Mouse (Mus musculus) intestine, postnatal 0 days (tissue): ENCODE measurements around the gene Nid2. TPM values are rescaled to one million over a fixed set of nuclear protein-coding genes. Genes with fewer than 3 reads are reported as not detected.

Experiments used
- ATAC-seq: fragments of 200-750 bp; cut with Nextera tagmentation; 2 replicates; pipeline ENCODE4 v1.8.0; 2017; ENCODE audit warnings: mild to moderate bottlenecking, moderate TSS enrichment, moderate library complexity
- H3K27ac ChIP-seq: fragments of 300-500 bp; sonication (generic); 2 replicates; pipeline ENCODE4 v1.5.1; 2014; ENCODE audit warnings: mild to moderate bottlenecking, low read depth, low read length, moderate library complexity
- H3K27me3 ChIP-seq: fragments of 300-500 bp; sonication (generic); replicated peaks from 2 replicates; pipeline ENCODE4 v1.6.1; 2014; ENCODE audit warnings: low read length, mixed read lengths; ENCODE audit not compliant: control insufficient read depth, insufficient read depth
- H3K36me3 ChIP-seq: fragments of 300-500 bp; sonication (generic); 2 replicates; pipeline ENCODE4 v1.6.1; 2014; ENCODE audit warnings: mild to moderate bottlenecking, moderate library complexity; ENCODE audit not compliant: control insufficient read depth, insufficient read depth
- H3K4me1 ChIP-seq: fragments of 300-500 bp; sonication (generic); replicated peaks from 2 replicates; pipeline ENCODE4 v1.6.1; 2014; ENCODE audit warnings: antibody characterized with exemption, low read length, mixed read lengths; ENCODE audit not compliant: control insufficient read depth, insufficient read depth
- H3K4me2 ChIP-seq: fragments of 300-500 bp; sonication (generic); replicated peaks from 2 replicates; pipeline ENCODE4 v1.6.1; 2014; ENCODE audit warnings: low read depth, mild to moderate bottlenecking, moderate library complexity
- H3K4me3 ChIP-seq: fragments of 300-500 bp; sonication (generic); 2 replicates; pipeline ENCODE4 v1.5.1; 2014; ENCODE audit warnings: low read depth, low read length
- H3K9ac ChIP-seq: fragments of 300-500 bp; sonication (generic); 2 replicates; pipeline ENCODE4 v1.6.1; 2014; ENCODE audit warnings: mild to moderate bottlenecking, low read depth, low read length
- H3K9me3 ChIP-seq: fragments of 300-500 bp; sonication (generic); 2 replicates; pipeline ENCODE4 v1.6.1; 2016; ENCODE audit warnings: mixed run types; ENCODE audit not compliant: control insufficient read depth
- CTCF ChIP-seq: sonication (generic); IDR thresholded peaks from 2 replicates; pipeline ENCODE4 v1.5.1; 2016; ENCODE audit warnings: low read depth, mild to moderate bottlenecking, control low read depth, antibody characterized with exemption, moderate library complexity
- WGBS: fragments of 180-500 bp; shearing (Covaris S2); extraction: QIAGEN DNeasy Blood & Tissue Kit; methylation state at CpG from one replicate; pipeline ENCODE4 v1.1.7; 2014; 5-methylcytosine and 5-hydroxymethylcytosine counted together
- polyA plus RNA-seq: library from polyadenylated mRNA; unstranded; fragments of >200 nt; fragmentation: Nextera tagmentation; extraction: Ambion mirVana; gene quantifications from 2 replicates; pipeline ENCODE4 v1.2.1, GENCODE M21; 2015

Nid2 gene
- polyA plus RNA-seq, 1 experiment from 2014 or later = 20.0 TPM

DNA sequence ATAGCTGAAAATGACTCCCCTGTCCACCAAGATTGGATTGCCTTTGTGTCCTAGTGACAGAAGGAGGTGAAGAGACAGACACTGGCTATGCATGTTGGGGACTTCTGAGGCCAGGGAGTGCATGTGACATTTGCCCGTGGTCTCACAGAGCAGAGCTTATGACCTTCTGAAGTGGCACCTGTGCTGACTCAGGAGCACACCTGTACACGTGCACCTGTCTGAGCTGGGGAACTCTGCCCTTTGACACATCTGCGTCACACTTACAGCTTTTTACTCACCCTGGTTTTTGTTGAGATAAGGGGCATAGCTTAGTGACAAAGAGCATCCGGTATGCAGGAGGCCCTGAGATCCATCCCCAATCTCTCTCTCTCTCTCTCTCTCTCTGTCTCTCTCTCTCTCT is 24.4 kb downstream of the Nid2 start:
- Histone ChIP-seq H3K27me3 (no peaks in the 10 kb centered on the region), H3K4me2 (no peak overlapping the region), H3K27ac (no peak overlapping the region), H3K9me3 (no peaks in the 10 kb centered on the region), H3K9ac (0 out of 2 replicates have a peak overlapping the region, but pooled peaks have one; percentile 19), H3K4me3 (no peak overlapping the region), H3K4me1 (no peaks in the 10 kb centered on the region), H3K36me3 (peaks cover 16% of the 10 kb centered on the region)
- WGBS = 46% methylated on average over 4 of the region's 4 CpGs
- peak; percentile 91 for ATAC-seq
- TF ChIP-seq CTCF = no peak

DNA sequence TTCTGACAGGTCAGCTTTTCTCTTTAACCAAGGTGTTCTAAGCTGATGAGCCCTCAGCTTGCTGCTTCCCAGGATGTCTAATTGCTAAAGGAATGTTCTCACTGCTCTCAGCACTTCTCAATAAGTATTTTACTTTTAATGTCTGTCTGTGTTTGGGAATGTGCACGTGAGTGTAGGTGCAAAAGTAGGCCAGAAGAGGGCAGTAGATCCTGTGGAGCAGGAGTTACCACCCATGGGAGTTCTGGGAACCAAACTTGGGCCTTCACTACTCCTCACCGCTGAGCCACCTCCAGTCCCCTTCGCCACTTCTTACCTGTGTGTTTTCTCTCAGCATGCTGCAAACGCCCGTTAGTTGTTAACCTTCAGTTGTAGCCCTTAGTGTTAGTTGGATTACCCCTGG is 25.1 kb downstream of the Nid2 start:
- no peak for ATAC-seq
- Histone ChIP-seq H3K9ac (no peak overlapping the region), H3K9me3 (no peaks in the 10 kb centered on the region), H3K4me2 (no peak overlapping the region), H3K27ac (peak overlapping the region; percentile 64; the same call in 1 of the 2 replicates), H3K27me3 (no peaks in the 10 kb centered on the region), H3K4me1 (no peaks in the 10 kb centered on the region), H3K4me3 (no peak overlapping the region), H3K36me3 (peaks cover 21% of the 10 kb centered on the region)
- WGBS = 93% methylated on average over 5 of the region's 5 CpGs
- TF ChIP-seq CTCF = peak; percentile 41; the same call in 1 of the 2 replicates

DNA sequence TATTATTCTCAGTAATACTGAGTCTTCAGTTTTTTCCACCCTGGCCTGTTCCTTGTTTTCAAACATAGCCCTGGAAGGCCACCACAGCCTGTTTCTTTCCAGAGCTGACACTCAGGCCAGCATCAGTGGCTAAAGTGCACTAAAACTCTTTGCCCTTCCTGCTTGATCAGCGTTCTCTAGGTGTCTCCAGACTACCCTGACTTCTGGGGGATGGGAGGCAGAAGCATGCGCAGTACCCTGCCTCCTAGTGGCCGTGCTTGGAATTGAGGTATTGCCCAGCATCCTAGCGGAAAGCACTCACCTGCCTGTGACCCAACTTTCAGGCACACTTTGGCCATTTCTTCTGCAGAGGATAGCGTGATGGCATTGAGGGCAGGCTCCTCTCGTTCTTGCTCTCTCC is 25.8 kb downstream of the Nid2 start:
- Histone ChIP-seq H3K9me3 (no peaks in the 10 kb centered on the region), H3K4me2 (no peak overlapping the region), H3K4me1 (no peaks in the 10 kb centered on the region), H3K9ac (no peak overlapping the region), H3K4me3 (no peak overlapping the region), H3K36me3 (peaks cover 21% of the 10 kb centered on the region), H3K27ac (peak overlapping the region; percentile 64; the same call in 1 of the 2 replicates), H3K27me3 (no peaks in the 10 kb centered on the region)
- 54% methylated on average over 6 of the region's 6 CpGs for WGBS
- peak; percentile 71 for ATAC-seq
- peak; percentile 96 for TF ChIP-seq CTCF

DNA sequence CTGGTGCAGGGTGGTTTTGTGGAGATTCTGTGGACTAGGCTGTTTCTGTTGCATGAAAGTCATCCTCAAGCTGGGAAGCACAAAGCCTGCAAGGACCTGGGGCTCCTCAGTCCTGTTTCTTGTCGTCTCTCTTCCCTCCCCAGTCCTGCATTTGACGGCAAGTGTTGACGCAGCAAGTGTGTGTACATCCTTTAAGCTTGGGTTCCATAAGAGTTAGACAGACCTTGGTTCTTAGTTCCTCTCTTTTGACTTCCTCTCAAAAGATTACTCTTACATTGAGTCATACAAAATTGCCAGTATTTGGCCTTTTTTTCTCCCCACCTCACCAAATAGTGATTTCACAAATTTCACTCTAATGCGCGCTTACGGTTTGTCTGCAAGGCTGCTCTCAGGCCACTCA is 26.3 kb downstream of the Nid2 start:
- 86% methylated on average over 6 of the region's 6 CpGs for WGBS
- Histone ChIP-seq H3K9ac (no peak overlapping the region), H3K27ac (no peak overlapping the region), H3K9me3 (no peaks in the 10 kb centered on the region), H3K4me3 (no peak overlapping the region), H3K4me1 (no peaks in the 10 kb centered on the region), H3K4me2 (no peak overlapping the region), H3K36me3 (peaks cover 23% of the 10 kb centered on the region), H3K27me3 (no peaks in the 10 kb centered on the region)
- ATAC-seq = no peak
- TF ChIP-seq CTCF = no peak

DNA sequence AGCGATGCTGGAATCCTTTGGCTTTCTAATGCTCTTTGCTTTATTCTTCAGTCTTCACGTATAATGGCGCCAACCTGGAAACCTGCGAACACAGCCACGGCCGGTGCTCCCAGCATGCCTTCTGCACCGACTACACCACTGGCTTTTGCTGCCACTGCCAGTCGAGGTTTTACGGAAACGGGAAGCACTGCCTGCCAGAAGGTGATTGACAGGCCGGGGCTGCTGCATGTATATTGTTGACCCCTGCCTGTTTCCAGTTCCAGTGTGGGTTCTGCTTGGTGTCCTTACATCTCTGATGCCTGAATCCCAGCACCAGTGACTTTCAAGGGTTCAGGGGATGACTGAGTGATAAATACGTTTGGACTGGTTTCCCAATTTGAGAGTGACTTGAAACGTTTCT is 26.9 kb downstream of the Nid2 start:
- Histone ChIP-seq H3K27ac (no peak overlapping the region), H3K27me3 (no peaks in the 10 kb centered on the region), H3K9ac (no peak overlapping the region), H3K4me3 (no peak overlapping the region), H3K4me1 (no peaks in the 10 kb centered on the region), H3K36me3 (peaks cover 28% of the 10 kb centered on the region), H3K9me3 (no peaks in the 10 kb centered on the region), H3K4me2 (no peak overlapping the region)
- 89% methylated on average over 13 of the region's 13 CpGs for WGBS
- no peak for ATAC-seq
- no peak for TF ChIP-seq CTCF

DNA sequence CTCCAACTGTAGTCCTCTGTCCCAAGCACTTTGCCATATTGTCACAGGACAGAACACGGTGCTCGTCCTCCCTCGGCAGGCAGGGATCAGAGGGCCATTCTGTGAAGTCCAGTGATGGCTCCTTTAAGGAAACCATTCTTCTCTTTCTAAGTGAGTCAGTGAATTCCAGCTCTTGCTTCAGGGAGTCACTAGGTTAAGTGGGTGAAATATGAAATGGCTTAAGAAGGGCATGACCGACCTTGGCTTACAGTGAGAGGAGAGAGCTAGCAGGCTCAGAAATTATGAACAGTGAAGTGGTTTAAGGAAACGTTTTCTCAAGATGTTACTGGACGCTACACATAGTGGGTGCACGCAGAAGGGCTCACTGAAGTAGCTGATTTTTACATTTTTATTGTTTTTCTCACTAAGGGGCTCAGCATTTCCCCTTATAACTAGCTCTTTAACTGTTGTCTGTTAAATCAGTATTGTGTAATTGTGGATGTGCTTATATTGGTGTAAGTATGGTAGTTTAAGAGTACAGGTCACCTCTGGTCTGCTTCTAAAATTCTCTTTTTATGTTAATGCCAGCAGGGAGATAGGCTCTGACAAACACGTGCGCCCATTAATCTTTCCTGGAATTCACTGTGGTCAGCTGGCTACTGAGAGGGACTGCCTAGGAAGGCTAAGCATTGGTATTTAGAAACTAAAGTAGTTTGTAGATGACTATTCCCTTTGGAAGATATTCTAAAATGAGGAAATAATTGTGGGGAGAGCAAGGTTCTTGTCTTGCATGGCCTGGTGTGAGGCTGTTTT is 34.9 kb downstream of the Nid2 start:
- no peaks in the 10 kb centered on the region for H3K27me3 ChIP-seq
- no peaks in the 10 kb centered on the region for H3K9me3 ChIP-seq
- WGBS = 83% methylated on average over 9 of the region's 9 CpGs
- no peak overlapping the region for H3K4me3 ChIP-seq
- H3K4me2 ChIP-seq = no peak overlapping the region
- no peak for TF ChIP-seq CTCF
- no peak overlapping the region for H3K27ac ChIP-seq
- H3K9ac ChIP-seq = no peak overlapping the region
- peaks cover 8% of the 10 kb centered on the region; the same call in 1 of the 2 replicates for H3K36me3 ChIP-seq
- no peak for ATAC-seq
- no peaks in the 10 kb centered on the region for H3K4me1 ChIP-seq
